Mouse (Mus musculus): ENCODE measurements around the gene Anxa8. TPM values are rescaled to one million over a fixed set of nuclear protein-coding genes. Genes with fewer than 3 reads are reported as not detected.

The Anxa8 gene
- total RNA-seq, 2 experiments from 2014 or later = 0.54 to 0.67 TPM

- DNase-seq = no peak
Observed at GRCm38 (mm10) chr14:34114311-34114710, 28.5 kb downstream of the Anxa8 start.

GRCm38 (mm10) chr14:34119046-34119723 lies 33.4 kb downstream of the Anxa8 start:
- intact Hi-C loops (cut with DNase I) = no loop called here
- no peak for DNase-seq

More at GRCm38 (mm10) chr14:34114311-34114710, 28.5 kb downstream of the Anxa8 start:
- intact Hi-C loops (cut with DNase I) = no loop called here

- intact Hi-C loops (cut with DNase I) = no loop called here
- no peak for DNase-seq
Observed at GRCm38 (mm10) chr14:34120016-34120910, 34.5 kb downstream of the Anxa8 start.

- DNase-seq = no peak
Observed at GRCm38 (mm10) chr14:34120923-34121351, 35.2 kb downstream of the Anxa8 start.

DNA sequence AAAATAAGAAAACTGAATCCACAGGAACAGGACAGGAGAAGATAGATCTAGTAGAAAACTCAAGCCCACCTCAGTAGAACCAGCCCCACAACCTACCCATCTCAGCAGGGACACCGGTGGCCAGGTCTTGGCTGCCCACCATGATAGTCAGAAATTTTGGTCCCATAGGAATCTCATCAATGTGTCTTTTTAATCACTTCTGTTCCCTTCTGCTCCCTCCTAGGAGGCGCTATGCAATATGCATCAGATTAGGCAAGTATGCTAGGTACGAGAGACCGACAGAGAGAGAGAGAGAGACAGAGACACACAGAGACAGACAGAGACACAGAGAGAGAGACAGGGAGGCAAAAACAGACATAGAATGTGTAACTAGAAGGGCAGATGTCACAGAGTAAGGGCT lies 35.9 kb downstream of the Anxa8 start:
- intact Hi-C loops (cut with DNase I) = no loop called here

More at GRCm38 (mm10) chr14:34120923-34121351, 35.2 kb downstream of the Anxa8 start:
- intact Hi-C loops (cut with DNase I) = no loop called here

DNA sequence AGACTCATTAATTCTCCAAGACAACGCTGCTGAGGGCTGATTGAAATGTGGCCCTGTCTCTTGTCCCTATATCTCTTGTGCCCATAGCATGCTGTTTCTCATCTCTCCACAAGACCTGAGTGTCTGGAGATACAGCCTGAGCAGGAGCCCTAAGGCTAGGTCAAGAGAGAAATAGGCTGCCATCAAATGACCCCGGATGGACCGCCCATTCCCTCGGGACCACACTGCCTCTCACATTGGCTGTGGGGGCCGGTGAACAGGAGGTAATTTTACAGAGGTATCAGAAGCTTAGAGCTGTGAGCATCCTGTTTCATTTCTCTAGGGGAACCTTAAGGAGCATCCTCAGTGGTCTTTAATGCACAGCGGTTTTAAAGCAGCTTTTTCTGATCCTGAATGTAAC lies 45.4 kb downstream of the Anxa8 start:
- DNase-seq = no peak
- intact Hi-C loops (cut with DNase I) = no loop called here

More for the DNA sequence above, 35.9 kb downstream of the Anxa8 start:
- DNase-seq = no peak

DNA sequence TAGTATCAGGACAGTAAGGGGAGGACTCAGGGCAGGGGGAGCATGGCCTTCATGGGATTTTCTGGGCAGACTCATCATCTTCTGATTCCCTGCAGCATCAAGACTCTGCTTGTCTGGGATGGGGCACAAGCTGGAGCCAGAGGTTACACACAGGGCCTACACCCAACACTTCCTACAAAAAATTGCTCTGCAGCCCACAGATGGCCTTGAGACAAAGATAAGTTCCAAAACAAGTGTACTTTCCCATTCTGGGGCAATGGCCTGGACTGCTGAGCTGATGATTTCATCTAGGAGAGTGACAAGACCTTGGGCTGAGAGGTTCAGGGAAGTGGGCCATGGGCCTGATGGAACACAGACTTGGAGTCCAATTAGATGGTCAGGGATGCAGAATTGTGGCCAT lies 49.6 kb downstream of the Anxa8 start:
- no peak for DNase-seq
- intact Hi-C loops (cut with DNase I) = no loop called here

DNA sequence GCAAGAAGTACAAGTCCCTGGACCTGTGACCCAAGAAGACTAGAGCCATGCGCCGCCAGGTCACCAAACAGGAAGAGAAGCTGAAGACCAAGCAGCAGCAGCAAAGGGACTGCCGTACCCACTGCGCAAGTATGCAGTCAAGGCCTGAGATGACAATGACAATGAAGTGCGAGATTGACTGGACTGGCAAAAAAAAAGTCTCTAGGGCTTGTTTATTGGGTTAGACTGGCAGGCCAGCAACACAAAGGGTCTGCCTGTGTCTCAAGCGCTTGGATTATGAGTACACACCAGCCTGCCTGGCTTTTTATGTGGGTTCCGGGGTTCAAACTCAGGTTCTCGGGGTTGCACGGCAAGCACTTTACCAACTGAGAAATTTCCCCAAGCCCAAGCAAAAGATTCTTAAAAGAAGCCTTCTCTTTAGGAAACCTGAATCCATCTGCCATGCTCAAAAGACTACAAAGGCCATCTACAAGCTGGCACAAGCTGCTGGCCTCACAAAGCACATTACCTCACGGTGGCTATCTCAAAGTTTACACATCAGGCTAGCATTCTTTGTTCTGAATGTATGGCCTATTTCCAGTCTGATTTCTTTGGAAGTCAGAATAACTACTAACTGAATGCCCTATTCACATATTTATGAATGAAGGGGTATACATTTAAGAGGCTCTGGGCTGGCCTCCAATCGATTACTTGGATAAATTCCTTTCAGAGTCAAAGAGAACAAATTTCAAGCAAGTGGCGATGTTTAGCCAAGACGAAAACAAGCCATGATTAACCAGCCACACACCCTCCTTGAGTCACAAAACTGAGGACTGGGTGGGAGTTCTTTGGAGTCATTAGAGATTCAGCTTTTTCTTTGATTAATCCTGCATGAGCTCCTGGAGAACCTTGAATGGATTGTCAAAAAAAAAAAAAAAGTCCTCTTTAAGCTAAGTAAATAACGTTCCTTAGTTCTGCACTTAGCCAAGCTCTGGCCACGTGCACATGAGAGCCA lies 54.2 kb downstream of the Anxa8 start:
- intact Hi-C loops (cut with DNase I) = no loop called here

GRCm38 (mm10) chr14:34142316-34142715 lies 56.5 kb downstream of the Anxa8 start:
- no peak for DNase-seq
- intact Hi-C loops (cut with DNase I) = no loop called here

More for the DNA sequence above, 54.2 kb downstream of the Anxa8 start:
- DNase-seq = no peak

DNA sequence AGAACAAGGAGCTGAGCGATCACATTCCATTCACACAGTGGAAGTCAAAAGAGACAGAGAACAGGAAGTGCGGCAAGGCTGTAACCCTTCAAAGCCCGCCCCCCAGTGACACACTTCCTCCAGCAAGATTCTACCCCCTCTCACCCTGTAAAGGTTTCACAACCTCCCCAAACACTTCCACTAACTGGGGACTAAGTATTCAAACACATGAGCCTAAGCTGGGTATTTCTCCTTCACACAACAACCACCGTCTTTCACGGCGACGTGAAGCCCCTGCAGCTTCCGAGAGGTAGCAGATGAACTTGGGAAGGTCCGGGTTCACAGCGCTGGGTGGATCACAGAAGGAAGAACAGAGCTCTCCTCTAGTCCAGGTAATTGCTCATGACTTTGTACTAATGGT lies 57.1 kb downstream of the Anxa8 start:
- intact Hi-C loops (cut with DNase I) = no loop called here
- DNase-seq = no peak

Other genes starting within 250 kb of the Anxa8 start
- gene Gdf10, start 162.4 kb upstream of the Anxa8 start, total RNA-seq (2021) = 1 to 10 TPM; 1.5 to 2.5 TPM
- gene Gdf2, start 144.9 kb upstream of the Anxa8 start, total RNA-seq (2021) = not detected
- not detected for gene Rbp3, start 132.0 kb upstream of the Anxa8 start, total RNA-seq (2021)
- gene Zfp488, start 107.2 kb upstream of the Anxa8 start, total RNA-seq (2021) = not detected
- not detected for gene Gm30083, start 70.8 kb upstream of the Anxa8 start, total RNA-seq (2021)
- gene Gm5460, start 69.2 kb upstream of the Anxa8 start, total RNA-seq (2021) = not detected
- gene Antxrl, start 33.3 kb upstream of the Anxa8 start, total RNA-seq (2021) = not detected
- not detected for gene A630023A22Rik, start 16.8 kb downstream of the Anxa8 start, total RNA-seq (2021)
- gene Npy4r, start 66.5 kb downstream of the Anxa8 start, total RNA-seq (2021) = under 1 TPM; 0.10 TPM
- gene Gprin2, start 115.7 kb downstream of the Anxa8 start, total RNA-seq (2021) = under 1 TPM in 1 of 2 experiments, not detected in 1; 0.05 TPM
- gene Syt15, start 133.6 kb downstream of the Anxa8 start, total RNA-seq (2021) = under 1 TPM; 0.36 to 0.57 TPM
- 10 to 100 TPM in 1 of 2 experiments, 1 to 10 TPM in 1; 9.5 to 10.6 TPM for gene Shld2, start 224.5 kb downstream of the Anxa8 start, total RNA-seq (2021)
- gene Glud1, start 224.7 kb downstream of the Anxa8 start, total RNA-seq (2021) = 100 to 1,000 TPM in 1 of 2 experiments, 10 to 100 TPM in 1; 99.3 to 134 TPM